Mouse (Mus musculus) G1E-ER4 (cell line): ENCODE data around the gene Med20. TPM values are rescaled to one million over a fixed set of nuclear protein-coding genes. Genes with fewer than 3 reads are reported as not detected.

ENCODE experiments used
- GATA1 ChIP-seq: IDR thresholded peaks from one replicate; pipeline ENCODE4 v1.8.0; 2012; ENCODE audit warnings: low read length, inconsistent platforms
- polyA plus RNA-seq: library from polyadenylated mRNA; stranded (reverse); fragments of >175 nt; gene quantifications from 2 replicates; pipeline ENCODE4 v1.2.3, GENCODE M21; 2012

Med20 gene
- polyA plus RNA-seq, 1 experiment, result 6.0 TPM

DNA sequence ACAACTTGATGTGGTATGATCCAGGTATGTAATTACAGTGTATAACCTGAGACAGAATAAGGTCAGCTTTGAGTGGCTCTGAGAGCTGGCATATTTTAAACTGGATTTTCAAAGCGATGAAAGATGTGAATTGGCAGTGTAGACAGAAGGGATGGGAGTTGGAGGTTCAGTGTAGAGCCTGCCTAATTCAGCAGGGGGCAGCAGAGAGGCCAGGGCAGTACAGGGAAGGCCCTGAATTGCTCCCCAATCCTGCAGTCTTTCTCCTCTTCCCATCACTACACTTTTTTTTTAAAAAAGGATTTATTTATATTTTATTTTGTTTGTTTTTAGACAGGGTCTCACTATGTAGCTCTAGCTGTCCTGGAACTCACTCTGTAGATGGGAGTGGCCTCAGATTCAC is 2.6 kb downstream of the Med20 start:
- no peak for TF ChIP-seq GATA1

DNA sequence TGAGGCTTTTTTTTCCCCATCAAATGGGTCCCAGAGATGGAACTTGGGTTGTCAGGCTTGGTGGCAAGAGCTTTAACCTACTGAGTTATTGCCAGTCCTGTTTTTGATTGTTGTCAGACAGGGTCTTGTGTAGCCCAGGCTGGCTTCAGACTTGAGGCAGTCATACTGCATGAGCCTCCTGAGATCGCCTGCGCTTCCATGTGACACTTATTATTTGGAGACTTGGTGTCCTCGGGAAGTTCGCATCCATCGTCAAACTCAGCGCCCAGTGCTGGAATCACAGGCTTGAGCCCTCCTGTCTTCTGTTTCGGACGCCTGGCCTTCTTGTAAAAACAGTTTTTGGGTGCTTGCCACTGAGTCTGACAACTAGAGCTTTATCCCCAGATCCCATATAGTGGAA is 4.7 kb downstream of the Med20 start:
- no peak for TF ChIP-seq GATA1

DNA sequence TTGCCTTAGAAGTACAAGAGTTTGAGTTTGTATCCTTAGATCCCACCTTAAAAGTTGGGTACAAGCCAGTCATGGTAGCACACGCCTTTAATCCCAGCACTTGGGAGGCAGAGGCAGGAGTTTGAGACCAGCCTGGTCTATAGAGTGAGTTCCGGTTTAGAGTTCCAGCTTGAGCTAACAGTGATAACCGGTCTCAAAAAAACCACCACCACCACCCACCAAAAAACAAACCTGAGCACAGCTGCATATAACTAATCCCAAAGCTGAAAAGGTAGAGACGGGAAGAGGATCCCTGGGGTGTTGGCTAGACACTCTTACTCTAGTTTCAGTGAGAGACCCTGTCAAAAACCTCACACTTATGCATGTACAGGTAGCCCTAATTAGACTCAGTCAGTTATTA is 5.3 kb downstream of the Med20 start:
- TF ChIP-seq GATA1, result no peak

DNA sequence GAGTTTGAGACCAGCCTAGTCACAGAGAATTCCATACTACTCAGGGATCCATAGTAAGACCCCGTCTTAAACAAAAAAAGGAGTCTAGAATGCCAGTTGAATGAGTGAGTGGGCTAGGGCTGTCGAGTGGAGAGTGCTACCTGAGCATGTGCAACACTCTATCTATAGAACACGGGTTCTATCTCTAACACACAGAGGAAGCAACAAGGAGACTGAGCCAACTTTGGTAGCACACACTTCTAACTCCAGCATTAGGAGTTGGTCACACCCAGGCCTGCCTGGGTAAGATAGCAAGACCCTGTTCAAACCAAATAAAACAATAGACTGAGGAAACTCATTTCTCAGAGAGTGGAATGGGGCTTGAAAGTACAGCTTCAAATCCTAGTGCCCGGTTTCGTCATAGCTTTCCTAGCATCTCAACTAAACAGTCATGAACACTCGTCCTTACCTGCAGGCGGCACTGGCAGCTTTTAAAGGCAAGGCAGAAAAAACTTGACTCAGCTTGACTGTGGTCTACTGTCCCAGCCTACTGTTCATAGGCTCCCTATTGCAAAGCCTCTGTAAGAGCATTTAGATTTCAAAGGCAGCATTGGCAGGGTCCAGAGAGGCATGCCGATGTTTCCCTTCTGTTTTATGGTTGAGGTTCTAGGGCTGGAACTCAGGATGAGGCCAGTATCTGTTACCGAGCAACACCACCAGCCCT is 6.4 kb downstream of the Med20 start:
- no peak for TF ChIP-seq GATA1

DNA sequence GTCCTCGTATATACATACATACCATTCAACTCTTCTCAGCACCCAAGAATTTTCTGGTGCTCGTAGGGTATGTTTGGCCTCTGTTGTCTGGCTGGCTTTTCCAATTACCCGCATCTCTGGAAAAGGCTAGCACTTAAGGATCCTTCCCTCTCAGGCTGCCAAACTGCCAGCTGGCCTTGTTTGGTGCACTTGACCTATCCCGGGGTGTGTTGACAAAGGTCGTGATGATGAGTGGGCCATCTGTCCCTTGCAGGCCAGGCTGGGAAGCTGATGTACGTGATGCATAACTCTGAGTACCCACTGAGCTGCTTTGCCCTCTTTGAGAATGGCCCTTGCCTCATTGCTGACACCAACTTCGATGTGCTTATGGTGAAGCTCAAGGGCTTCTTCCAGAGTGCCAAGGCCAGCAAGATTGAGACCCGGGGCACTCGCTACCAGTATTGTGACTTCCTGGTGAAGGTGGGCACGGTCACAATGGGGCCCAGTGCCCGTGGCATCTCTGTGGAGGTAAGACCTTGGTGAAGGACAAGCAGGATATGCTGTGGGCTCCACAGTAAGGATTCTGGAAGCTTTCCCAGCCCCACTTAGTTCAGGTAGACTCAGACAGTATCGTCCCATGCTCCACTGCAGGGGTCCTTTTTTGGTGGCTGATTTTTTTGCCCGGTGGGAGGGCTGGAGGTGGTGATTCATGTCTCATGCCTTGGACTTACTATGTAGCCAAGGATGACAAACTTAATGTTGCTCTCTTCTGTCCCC is 7.4 kb downstream of the Med20 start:
- no peak for TF ChIP-seq GATA1

DNA sequence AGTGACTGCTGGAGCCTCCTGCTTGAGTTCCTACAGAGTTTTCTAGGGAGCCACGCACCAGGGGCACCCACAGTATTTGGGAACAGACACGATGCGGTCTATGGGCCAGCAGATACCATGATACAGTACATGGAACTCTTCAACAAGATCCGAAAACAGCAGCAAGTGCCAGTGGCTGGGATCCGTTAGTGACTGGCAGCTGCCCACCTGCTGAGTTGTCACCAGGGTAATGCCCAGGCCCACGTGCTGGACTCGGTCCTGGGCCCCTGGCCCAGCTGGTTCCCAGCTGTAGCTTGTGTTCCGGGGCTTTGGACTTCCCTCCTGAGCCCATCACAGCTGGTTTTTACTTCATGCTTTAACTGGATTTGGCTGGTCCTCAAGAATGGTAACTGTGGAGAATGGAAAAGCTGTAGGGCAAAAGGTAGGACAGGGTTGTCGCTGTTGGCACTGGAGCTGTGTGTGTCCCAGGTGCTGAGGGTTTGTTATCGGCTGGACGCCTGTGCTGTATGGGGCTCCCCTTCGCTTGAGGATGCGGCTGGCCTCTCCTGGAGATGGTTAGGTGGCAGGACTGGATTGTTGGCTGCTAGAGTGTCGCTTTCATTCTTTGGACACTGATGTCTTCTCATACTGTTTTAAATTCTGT is 11.7 kb downstream of the Med20 start:
- TF ChIP-seq GATA1, result no peak

DNA sequence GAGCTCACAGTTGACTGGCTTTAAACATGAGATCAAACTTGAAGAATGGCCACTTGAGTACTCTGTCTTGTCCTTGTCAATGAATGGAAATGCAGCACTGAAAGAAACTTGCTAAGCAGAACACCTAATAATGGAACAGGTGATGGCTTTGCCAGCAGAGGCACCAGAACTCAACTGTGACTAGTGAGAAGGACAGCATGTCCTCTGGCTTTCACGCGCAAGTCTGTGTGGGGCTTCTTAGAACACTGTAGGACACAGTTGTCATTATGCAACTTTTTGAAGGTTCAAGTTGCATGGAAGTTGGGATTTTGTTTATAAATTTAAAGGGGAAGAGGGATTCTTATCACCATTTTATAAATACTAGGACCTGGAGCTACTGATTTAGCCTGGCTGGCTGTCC is 13.7 kb downstream of the Med20 start:
- TF ChIP-seq GATA1, result no peak

DNA sequence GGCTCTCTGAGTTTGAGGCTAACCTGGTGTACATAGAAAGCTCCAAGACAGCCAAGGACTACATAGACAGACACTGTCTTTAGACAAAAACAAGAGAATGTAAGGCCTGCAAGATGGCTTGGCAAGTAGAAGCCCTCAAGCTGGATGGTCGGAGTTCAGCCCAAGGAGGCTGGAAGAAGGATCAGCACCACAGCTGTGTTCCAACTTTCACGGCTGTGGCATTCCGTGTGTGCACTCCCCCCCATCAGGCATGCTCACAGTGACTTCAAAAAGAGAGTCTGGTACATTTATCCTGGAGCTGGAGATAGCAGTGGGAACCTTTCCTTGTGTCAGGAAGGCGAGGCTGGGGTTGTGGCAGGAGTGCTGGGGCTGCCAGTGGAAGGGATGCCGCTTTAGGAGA is 14.6 kb downstream of the Med20 start:
- TF ChIP-seq GATA1, result no peak

DNA sequence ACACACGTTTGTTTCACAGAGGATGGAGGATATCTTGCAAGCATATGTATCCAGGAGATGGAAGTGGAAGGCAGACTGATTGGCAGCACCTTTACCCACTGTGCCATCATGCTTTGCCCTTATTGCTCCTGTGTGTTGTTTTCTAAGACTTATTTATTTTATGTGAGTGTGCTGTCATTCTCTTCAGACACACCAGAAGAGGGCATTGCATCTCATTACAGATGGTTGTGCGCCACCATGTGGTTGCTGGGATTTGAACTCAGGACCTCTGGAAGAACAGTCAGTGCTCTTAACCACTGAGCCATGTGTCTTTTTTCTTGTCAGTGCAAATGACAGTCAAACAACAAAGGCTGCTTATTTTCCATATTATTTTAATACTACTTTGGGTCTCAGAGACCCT is 16.4 kb downstream of the Med20 start:
- no peak for TF ChIP-seq GATA1

DNA sequence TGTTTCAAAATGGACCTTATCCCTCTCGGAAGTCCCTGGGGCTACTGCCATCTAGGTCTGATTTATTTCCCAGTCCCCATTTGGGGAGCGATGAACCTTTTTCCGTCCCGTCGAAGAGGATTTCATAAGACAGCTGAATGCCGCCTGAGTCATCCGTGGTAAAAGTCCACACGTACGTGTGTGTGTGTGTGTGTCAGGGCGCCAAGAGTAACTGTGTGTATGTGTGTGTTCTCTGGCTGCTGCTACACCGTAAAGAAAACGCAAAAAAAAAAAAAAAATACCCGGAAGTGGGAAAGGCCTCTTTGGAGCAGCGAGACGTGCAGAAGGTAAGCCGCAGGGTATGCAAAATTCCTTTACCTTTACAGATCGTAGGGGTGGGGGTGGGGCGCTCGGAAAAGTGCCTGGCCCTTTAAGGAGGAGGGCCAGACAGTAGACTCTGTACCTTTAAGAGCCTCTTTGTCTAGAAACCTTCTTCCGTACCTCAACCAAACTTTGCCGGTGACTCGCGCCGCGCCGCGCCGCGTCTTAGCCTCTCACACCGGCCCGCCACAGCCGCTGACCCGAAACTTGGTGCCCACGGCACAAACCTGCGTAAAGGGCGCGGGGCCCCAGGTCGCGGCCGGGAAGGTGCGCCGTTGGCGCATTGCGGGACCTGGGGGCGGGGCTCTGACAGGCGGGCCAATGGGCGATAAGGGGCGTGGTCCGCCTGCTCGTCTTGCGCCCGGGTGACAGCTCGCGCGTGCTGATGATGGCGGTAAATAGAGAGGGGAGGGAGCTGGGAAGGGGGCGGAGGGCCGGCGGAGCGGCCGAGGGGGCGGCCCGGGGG is 17.7 kb downstream of the Med20 start:
- TF ChIP-seq GATA1, result no peak

DNA sequence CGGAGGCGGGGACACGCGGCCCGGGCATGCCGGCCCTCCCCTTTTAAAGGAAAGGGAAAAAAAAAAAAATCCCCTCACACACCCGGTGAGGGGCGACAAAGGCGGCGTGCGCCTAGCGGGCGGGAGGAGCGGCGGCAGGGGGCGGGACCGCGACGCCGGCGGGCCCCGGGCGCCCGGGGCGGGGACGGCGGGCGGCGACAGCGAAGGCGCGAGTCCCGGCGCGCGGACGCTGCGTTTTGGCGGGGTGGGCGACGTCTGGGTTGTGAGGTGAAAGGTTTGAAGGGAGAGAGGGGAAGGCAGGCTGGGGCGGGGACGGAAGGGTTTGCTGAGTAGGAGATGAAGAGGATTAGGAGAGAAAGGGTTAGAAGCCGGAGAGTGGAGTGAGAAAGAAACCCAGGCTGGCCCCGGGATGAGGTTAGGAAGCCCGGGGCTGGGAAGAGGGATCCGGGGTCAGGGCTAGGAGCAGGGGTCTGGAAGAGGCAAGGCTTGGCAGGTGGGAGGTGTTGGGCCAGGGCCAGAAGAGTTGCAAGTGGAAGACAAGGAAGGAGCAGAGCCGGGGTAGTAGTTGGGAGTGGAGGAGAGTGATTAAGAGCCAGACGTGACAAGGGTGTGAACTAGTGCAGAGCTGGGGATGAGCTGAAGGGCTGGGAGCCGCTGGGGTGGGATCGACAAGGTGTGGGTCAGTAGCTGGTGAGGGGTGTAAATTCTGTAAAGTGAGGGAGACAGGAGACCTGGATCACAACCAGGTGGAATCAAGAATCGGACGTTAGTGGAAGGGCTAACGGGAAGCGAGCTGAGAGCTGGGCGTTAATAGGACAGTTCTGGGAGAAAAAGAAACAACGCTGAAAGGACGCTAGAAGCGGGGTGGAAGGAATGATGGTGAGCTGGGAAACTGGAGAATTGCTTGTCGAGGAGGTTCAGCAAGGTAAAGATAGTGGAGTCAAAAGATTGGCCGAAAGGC is 18.6 kb downstream of the Med20 start:
- no peak for TF ChIP-seq GATA1

DNA sequence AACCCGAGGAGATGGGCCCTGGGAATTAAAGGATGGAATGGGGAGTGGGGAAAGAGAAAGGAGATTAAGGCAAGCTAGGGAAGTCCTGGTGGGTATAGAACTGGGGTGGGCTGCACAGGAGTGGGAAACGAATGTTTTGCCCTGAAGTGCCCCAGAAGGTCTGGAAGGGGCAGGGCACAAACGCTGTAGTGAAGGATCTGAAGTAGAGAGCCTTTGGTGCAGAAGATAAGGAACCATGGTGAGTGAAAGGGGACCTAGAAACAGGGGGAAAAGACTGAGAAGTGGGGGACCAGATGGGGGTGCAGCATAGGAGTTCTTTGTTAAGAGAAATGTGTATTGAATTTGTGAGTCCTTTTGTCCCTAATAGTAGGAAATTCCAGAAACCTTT is 19.3 kb downstream of the Med20 start, which contains the start of gene Usp49:
Gene Usp49 (plus strand): TSS at position 13 of the 388 bp plus-strand sequence.
- TF ChIP-seq GATA1, result no peak

DNA sequence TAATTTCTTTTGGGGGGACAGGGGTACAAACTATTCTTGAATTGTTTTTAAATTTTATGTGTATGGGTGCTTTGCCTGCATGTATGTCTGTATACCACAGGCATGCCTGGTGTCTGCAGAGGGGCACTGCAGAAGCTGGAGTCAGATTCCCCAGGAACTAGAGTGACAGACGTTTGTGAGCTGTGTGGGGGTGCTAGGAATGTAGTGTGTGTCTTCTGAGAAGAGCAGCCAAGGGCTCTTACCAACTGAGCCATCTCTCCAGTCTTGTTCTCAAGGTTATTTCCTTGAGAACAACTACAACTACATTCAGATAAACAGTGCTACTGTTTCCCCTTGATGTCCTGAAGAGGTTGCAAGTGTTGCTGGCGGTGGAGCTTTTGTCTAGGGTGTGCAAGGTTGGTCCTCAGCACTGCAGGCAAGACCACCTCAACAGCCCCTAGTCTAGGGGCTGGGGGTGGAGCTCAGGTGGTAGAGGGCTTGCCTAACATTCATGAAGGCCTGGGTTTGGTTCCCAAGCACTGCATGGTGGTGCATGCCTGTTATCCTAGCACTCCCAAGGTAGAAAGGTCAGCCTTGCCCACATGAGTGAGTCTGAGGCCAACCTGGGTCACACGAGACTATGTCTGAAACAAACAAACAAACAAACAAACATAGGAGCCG is 20.9 kb downstream of the Med20 start:
- no peak for TF ChIP-seq GATA1
